Mouse (Mus musculus) layer of hippocampus, adult 2 months (tissue): ENCODE data around the gene Fntb. TPM values are rescaled to one million over a fixed set of nuclear protein-coding genes. Genes with fewer than 3 reads are reported as not detected.

ENCODE experiments used
- DNase-seq, 2 experiments: peaks; one replicate each; pipeline ENCODE4 v3.0.0; 2022; ENCODE audit warnings: low spot score in 2 of 2
- H3K27ac ChIP-seq: fragments of 200-600 bp; 2 replicates; pipeline ENCODE4 v1.8.1; 2022
- H3K4me3 ChIP-seq: fragments of 200-600 bp; 2 replicates; pipeline ENCODE4 v1.8.1; 2022; ENCODE audit warnings: mild to moderate bottlenecking
- CTCF ChIP-seq: fragments of 200-600 bp; conservative IDR thresholded peaks from 2 replicates; pipeline ENCODE4 v1.8.1; 2022; ENCODE audit warnings: antibody characterized with exemption, mild to moderate bottlenecking, moderate library complexity
- total RNA-seq, 2 experiments: library from RNA; stranded (reverse); gene quantifications; 2 replicates each; pipeline ENCODE4 v1.2.3; 2021

The Fntb gene
- total RNA-seq, 2 experiments from 2014 or later, result 24.8 to 26.2 TPM

DNA sequence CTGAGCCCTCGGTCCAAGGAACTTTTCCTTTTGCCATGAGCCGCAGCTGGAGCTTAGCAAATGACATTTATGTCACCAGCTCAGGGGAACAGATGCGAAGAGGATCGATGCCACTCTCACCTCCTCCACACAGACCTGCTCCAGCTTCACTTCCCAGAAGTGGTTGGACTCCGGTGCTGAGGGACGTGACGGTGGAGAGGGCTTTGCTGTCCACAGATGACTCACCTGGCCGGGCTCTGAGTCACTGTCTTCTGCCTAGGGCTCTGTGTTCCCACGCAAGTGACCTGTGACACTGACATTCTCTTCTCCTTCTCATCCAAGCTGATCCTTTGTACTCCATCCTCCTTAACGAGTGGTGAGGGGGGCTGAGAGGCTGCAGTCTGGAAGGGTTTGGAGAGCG is 98.3 kb downstream of the Fntb start:
- no peak for TF ChIP-seq CTCF
- Histone ChIP-seq H3K27ac (no peak overlapping the region), H3K4me3 (no peak overlapping the region)
- no peak for DNase-seq

DNA sequence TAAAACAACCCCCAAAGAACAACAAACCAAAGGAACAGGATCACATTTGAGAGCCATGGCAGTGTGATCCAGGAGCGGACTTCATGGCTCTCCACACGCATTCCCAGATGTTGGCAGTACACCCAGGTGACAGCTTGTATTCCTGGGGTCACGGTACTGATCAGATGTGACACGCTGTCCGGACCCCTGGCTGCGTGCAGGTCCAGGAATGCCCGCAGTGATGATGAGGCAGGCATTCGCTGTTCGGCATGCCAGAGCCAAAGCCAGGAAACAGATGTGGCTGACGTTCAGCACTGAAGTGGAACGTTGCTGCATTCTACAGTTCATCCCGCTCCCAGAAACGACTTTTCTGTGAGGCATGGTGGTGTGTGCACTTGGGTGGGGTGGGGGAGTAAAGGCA is 99.9 kb downstream of the Fntb start:
- TF ChIP-seq CTCF, result no peak
- Histone ChIP-seq H3K27ac (no peak overlapping the region), H3K4me3 (no peak overlapping the region)
- no peak for DNase-seq

DNA sequence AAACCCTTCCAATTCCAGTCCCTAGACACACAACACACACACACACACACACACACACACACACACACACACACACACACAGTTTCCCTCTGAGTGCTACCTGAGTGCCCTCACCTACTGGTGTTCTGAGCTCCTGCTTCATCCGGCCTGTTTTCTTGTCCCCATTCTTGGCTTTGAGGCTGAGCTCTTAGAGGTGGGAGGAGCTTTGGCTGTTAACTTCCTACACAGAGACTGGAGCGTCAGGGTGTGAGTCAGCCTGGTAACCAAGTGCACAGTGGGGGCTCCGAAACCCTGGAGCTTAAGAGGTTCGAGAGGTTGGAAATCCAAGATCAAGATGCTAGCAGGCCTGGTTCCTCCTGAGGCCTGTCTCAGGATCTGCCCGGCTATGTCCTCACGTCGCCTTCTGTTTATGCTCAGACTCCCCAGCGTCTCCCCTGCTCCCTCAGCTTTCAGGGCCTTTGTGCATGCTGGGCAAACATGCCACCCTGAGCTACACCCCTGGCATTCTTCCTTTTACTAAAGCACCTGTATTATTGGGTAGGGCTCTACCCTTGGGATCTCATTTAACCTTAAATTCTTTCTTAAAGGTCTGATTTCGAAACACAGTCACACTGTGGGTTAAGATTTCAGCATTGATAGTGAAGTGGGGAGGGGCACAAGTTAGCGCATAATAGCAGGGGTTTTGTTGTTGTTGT is 102.3 kb downstream of the Fntb start:
- Histone ChIP-seq H3K4me3 (no peak overlapping the region), H3K27ac (0 out of 2 replicates have a peak overlapping the region, but pooled peaks have one; percentile 36)
- peak in 1 of 2 experiments; percentile 44 for DNase-seq
- TF ChIP-seq CTCF, result no peak

DNA sequence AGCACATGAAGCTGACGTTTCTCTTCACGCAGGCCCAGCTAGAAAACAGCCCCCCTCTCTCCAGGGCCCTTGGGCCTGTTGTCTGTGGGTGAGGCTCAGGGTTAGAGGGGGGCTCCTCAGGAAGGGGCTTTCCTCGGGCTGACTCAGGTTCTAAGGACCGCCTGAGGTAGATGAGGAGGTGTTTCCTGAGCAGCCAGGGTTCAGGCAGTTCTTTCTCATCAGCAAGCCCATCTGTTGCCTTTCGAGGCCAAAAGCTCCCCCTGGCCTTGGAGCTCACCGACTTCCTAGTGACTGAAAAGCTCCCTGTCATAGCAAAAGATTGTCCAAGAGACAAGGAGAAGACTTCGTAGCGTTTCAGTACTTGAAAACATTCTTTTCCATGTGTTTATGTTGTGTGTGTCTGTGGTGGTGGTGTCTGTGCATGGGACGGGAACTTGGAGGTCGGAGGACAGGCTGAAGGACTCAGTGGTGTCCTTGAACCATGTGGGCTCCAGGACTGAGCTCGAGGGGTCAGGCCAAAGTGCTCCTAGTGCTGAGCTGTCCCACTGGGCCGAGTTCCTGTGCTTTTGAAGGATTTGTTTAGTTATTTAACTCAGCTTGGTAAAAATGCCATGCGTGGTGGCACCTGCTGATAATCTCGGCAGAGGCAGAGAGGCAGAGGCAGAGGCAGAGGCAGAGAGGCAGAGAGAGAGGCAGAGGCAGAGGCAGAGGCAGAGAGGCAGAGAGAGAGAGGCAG is 103.2 kb downstream of the Fntb start:
- DNase-seq, result no peak
- no peak for TF ChIP-seq CTCF
- H3K4me3 ChIP-seq, result no peak overlapping the region
- H3K27ac ChIP-seq, result 0 out of 2 replicates have a peak overlapping the region, but pooled peaks have one; percentile 36

DNA sequence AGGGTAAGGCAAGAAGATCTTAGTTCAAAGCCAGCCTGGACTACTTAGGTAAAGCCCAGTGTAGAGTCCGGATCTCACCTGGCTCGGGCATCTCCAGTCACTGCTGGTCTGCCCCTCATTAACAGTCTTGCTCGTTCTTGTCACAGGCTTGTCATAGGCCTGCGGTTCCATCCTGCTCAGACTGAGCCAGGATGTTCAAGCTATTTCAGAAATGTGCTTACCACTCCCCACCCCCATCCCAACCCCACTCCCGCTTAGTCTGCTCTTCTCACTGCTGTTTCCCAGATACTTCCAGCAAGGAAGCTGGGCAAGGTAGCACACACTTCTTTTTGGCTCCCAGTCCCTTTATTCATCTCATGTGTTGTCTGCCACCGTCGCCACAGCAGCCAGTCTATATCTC is 104.2 kb downstream of the Fntb start:
- no peak for DNase-seq
- no peak overlapping the region for H3K4me3 ChIP-seq
- no peak overlapping the region for H3K27ac ChIP-seq
- no peak for TF ChIP-seq CTCF

DNA sequence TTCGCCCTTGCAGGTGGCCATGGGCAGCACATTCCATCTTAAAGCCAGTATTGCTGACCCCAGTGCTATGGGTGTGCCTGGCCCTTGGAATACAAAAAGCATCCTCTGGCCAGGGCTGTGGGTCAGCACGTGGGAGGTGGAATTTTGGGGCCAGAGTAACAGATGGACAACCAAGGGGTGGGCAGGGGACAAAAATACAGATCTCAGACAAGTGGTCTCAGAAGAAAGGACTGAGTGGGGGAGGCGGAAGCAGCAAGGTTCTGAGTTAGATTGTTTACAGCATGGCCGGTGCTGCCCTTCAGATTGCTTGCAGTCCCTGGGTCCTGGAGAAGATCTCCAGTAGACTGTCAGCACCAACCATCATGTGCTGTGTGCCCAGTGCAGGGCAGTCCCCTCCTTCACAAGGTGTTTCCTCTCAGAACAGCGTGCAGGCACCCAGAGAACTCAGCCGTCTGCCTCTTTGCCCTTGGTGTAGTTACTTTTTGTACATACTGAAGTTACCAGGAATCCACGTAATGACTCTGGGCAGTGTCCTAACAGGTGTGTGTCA is 107.5 kb downstream of the Fntb start:
- Histone ChIP-seq H3K4me3 (no peak overlapping the region), H3K27ac (no peak overlapping the region)
- TF ChIP-seq CTCF, result no peak
- no peak for DNase-seq

DNA sequence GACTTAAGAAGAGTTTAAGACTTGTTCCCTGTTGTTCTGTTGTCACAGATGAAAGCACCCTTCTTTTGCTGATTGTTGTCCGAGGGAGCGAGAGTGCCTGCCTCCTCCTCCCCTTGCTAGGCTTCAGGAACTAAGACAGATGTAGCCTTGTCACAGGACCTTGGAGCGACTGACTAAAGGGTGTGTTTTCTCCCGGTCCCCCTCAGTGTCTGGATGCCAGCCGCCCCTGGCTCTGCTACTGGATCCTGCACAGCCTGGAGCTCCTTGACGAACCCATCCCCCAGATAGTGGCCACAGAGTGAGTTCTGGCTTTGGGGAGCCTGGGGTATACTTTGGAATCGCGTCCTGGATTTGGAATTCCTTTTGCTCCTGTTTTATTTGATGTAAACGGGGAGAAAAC is 109.4 kb downstream of the Fntb start:
- no peak for DNase-seq
- Histone ChIP-seq H3K27ac (no peak overlapping the region), H3K4me3 (no peak overlapping the region)
- no peak for TF ChIP-seq CTCF

DNA sequence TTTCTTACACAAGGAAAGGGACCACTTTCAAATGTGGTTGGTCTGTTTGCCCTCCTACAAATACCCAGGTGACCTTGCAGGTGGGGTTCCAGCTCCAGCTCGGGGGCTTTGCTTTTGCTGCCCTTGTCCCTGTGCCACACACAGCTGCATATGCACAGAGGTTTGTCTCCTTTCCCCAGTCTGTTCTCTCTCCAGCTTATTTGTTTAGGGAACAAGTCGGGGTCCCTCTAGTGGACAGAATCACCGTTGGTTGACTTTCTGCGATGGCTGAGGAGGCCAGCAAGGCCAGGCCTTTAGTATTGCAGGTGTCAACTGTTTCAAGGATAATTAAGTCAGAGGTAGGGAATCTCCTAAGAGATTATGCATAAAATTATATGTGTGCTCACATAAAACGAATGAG is 113.9 kb downstream of the Fntb start:
- no peak overlapping the region for H3K27ac ChIP-seq
- no peak overlapping the region for H3K4me3 ChIP-seq
- TF ChIP-seq CTCF, result peak; percentile 87
- peak; percentile 53 to 65 for DNase-seq

DNA sequence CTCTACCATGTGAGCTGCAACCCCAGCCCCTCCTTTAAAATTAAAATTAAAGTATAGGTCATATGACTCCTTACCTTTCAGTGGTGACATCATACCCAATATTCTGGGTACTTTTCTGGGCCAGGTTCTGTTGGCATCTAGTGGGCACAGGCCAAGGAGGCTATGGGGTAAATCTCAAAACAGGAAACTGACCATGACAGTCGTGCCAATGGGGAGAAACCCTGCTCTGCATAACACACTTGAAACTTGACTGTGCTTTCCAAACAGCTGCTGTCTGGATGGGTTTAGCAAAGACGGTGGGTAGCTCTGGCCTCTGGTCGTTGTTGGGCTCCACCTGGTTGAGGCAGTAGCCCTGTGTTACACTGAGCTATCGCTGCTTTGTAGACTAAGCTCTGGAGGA is 114.7 kb downstream of the Fntb start:
- H3K27ac ChIP-seq, result no peak overlapping the region
- no peak for DNase-seq
- TF ChIP-seq CTCF, result no peak
- no peak overlapping the region for H3K4me3 ChIP-seq

DNA sequence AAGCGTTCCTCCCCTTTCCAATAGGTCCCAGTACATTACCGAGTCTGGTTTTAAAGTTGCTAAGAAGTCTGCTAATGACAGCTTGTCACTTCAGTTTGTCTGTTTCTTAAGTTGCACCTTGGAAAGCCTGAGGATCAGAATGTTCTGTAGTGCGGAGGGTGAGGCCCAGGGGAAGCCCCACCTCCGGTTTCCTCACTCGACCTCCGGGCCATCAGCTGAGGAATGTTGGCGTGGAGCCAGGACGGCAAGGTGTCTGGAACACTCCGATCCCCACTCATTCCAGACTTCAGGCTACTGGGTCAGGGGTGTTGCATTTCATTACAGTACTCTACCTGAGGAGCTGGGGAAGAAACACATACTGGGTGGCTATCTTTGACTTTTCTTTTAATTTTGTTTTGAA is 118.4 kb downstream of the Fntb start:
- no peak for DNase-seq
- Histone ChIP-seq H3K4me3 (no peak overlapping the region), H3K27ac (no peak overlapping the region; the same call in 1 of the 2 replicates)
- TF ChIP-seq CTCF, result no peak

DNA sequence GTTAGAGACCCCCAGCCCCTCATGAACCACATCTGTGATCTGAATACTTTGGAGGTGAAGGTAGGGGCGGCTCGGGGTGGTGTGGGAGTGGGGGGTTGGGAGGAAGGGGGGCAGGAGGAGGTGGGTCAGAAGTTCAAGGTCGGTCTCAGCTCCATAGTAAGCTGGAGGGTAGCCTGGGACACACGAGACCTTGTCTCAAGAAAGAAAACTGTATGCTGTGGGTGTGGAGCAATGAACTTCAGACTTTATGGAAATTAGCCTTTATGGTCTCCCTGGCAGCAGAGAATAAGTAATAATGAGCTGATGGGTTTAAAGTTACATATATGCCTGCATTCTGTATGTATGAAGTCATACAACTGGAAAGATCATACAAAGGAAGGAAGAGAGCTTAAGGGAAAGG is 119.7 kb downstream of the Fntb start:
- no peak overlapping the region for H3K27ac ChIP-seq
- no peak for TF ChIP-seq CTCF

DNA sequence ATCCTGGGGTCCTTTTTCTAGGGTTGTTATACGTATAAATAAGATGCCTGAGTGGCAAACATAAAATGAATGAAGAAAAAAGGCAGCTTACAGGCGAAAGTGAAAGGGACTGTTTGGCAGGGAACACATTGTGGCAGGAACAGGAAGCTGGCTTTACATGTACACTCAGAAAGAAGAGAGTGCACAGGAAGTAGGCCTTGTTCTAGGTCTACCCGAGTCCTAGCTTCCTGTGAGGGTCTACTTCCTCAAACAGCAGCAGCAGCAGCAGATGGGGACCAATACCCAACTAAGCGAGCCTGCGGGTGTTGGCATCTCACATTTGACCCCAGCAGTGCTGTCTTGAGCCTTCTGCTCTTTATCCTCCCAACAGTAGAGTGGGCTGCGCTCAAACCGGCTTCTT is 121.4 kb downstream of the Fntb start:
- no peak overlapping the region for H3K27ac ChIP-seq
- no peak for DNase-seq
- no peak for TF ChIP-seq CTCF
- no peak overlapping the region for H3K4me3 ChIP-seq

More for the DNA sequence above, 119.7 kb downstream of the Fntb start:
- H3K4me3 ChIP-seq, result no peak overlapping the region
- DNase-seq, result no peak

DNA sequence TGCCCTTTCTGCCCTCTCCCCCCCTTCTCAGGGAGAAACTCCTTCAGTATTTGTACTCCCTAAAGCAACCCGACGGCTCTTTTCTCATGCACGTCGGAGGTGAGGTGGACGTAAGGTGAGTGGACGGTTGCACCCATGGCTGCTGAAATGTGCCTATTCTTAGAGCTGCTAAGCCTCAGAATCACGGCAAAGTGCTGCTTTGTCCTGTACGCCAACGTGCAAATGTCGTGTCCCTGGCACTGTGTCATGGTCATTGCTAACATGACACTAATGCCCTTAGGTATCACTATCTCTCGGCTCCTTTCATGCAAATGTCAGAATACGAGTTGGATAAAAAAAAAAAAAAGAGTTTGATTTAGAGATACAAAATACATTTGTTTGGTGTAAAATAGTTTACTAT is 122.6 kb downstream of the Fntb start:
- Histone ChIP-seq H3K27ac (no peak overlapping the region), H3K4me3 (no peak overlapping the region)
- no peak for TF ChIP-seq CTCF
- DNase-seq, result no peak
